Mouse (Mus musculus) erythroblast, embryonic 14.5 days (primary cell): ENCODE data around the gene Synpr. TPM values are rescaled to one million over a fixed set of nuclear protein-coding genes. Genes with fewer than 3 reads are reported as not detected.
"Not testable (repeated sequence)": the region's sequence is repeated elsewhere in the genome, so short reads cannot be mapped to it uniquely, and the experiment has no call there.

Experiments
- H3K27me3 ChIP-seq: 2 replicates; pipeline ENCODE4 v1.6.1; 2012; ENCODE audit warnings: inconsistent platforms; ENCODE audit not compliant: control insufficient read depth
- H3K36me3 ChIP-seq: 2 replicates; pipeline ENCODE4 v1.6.1; 2012; ENCODE audit warnings: mild to moderate bottlenecking, inconsistent platforms; ENCODE audit not compliant: control insufficient read depth
- H3K4me1 ChIP-seq: 2 replicates; pipeline ENCODE4 v1.6.1; 2012; ENCODE audit warnings: inconsistent platforms; ENCODE audit not compliant: control insufficient read depth
- H3K4me3 ChIP-seq: replicated peaks from 2 replicates; pipeline ENCODE3; 2012; ENCODE audit warnings: moderate library complexity, mild to moderate bottlenecking, inconsistent platforms
- H3K9me3 ChIP-seq: 2 replicates; pipeline ENCODE4 v1.6.1; 2012; ENCODE audit warnings: low read length, inconsistent platforms, mixed read lengths; ENCODE audit not compliant: control insufficient read depth
- GATA1 ChIP-seq: IDR thresholded peaks from 2 replicates; pipeline ENCODE4 v1.6.1; 2012; ENCODE audit warnings: low read length, inconsistent platforms, mixed read lengths
- TAL1 ChIP-seq: IDR thresholded peaks from 3 replicates; pipeline ENCODE4 v1.6.1; 2012; ENCODE audit warnings: low read length, inconsistent platforms, mixed read lengths
- polyA plus RNA-seq: library from polyadenylated mRNA; stranded (reverse); fragments of >175 nt; gene quantifications from 2 replicates; pipeline ENCODE4 v1.2.3, GENCODE M21; 2012

The Synpr gene
- polyA plus RNA-seq, result not detected in 2 replicates

DNA sequence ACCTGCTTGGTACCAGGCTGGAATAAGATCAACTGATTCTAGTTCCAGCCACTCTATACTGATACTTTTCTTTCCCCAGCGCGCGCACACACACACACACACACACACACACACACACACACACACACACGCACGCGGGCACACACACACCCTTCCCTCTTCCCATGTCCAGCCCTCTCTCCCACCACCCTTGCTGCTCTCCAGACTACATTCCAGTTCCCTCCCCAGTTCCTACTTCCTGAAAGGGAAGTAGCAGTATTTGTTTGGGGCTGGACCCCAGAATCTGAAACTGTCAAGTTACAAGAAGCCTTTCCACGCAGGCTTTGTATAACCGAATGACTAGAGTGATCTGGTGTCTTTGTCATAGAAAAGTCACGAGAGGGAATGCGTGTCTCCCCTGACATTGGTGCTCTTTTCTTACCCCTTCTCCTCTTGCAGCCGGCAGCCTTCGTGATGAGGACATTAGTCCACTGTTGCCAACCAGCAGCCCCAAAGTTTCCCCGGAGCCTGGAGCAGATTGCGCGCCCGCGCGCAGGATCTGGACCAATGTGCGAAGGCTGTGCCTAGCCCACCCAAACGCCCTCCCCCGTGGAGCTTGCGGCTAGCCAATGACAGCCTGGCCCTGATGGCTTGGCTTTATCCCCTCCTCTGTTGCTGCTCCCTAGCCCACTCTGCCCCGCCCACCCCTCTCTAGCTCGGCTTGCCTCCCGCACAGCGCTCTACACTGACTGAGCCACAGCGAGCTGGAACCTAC, at the start of gene Synpr:
TSS of gene Synpr (plus strand) at position 690 of the 754 bp plus-strand sequence.
- Histone ChIP-seq H3K4me3 (no peak within 1 kb of the TSS), H3K36me3 (no peaks in the 10 kb centered on the region), H3K9me3 (no peaks in the 10 kb centered on the region), H3K27me3 (no peaks in the 10 kb centered on the region), H3K4me1 (no peaks in the 10 kb centered on the region)
- TF ChIP-seq GATA1, result no peak
- no peak for TF ChIP-seq TAL1

- H3K27me3 ChIP-seq, result no peaks in the 10 kb centered on the region
- H3K4me3 ChIP-seq, result no peak overlapping the region
- TF ChIP-seq GATA1 (no peak), TAL1 (no peak)
- H3K9me3 ChIP-seq, result no peaks in the 10 kb centered on the region
- no peaks in the 10 kb centered on the region for H3K4me1 ChIP-seq
- H3K36me3 ChIP-seq, result no peaks in the 10 kb centered on the region
Measured at GRCm38 (mm10) chr14:13236929-13237328, 47.7 kb upstream of the Synpr start.

DNA sequence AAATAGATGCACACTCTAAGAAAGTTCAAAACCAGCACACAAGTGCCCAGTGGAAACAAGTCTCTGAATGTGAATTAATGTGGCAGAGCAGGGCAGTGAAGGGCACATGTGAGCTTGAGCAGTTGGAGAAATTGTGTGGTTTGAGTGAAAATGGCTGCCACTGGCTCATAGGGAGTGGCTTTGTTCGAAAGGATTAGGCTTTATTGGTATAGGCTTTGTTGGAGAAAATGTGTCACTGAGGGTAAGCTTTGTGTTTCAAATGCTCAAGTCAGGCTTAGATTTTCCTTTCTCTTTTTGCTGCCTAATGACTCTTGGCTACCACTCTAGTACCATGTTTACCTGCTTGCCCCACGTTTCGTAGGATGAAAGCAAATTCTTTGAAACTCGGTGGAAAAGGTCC, 37.1 kb upstream of the Synpr start:
- Histone ChIP-seq H3K4me3 (no peak overlapping the region), H3K27me3 (no peaks in the 10 kb centered on the region), H3K36me3 (no peaks in the 10 kb centered on the region), H3K4me1 (no peaks in the 10 kb centered on the region), H3K9me3 (no peaks in the 10 kb centered on the region)
- TF ChIP-seq TAL1 (no peak), GATA1 (no peak)

DNA sequence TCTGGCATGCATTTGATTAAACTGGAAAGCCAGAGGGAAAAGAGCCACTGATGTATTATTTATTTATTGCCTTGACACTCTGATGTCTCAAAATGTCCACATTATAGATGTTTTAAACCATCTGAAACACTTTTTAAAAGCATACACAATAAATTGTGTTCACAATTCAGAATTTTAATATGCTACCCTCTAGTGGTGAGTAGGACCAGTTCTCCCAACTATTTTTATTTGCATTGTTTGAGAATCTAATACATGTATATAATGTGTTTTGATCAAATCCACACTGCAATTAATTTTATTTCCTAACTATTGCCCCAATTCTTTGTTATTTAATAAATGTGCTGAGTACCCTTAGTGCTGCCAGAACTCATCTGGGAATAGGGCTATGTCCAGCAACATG, 35.2 kb upstream of the Synpr start:
- H3K36me3 ChIP-seq, result no peaks in the 10 kb centered on the region
- no peaks in the 10 kb centered on the region for H3K9me3 ChIP-seq
- no peak for TF ChIP-seq GATA1
- TF ChIP-seq TAL1, result no peak
- no peaks in the 10 kb centered on the region for H3K4me1 ChIP-seq
- no peak overlapping the region for H3K4me3 ChIP-seq
- H3K27me3 ChIP-seq, result no peaks in the 10 kb centered on the region

DNA sequence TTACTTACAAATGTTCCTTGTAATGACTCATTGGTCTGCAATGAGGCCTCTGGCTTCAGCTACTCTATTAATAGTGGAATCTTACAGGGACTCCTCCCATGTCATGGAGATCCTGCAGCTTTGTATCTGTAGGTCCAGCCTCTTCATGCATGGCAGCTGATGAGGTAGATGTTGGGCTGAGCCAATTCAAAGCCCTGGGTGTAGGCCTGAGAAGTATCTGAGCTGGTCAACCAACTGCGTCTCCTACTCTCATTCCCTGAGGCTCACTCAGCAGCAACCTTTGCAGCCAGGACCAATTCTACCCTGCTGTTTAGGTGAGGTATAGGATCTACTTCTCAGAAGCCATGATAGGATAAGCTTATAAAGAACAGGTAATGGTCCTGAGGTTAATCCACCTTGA, 32.0 kb upstream of the Synpr start:
- no peak for TF ChIP-seq GATA1
- no peak for TF ChIP-seq TAL1
- H3K4me3 ChIP-seq, result no peak overlapping the region

DNA sequence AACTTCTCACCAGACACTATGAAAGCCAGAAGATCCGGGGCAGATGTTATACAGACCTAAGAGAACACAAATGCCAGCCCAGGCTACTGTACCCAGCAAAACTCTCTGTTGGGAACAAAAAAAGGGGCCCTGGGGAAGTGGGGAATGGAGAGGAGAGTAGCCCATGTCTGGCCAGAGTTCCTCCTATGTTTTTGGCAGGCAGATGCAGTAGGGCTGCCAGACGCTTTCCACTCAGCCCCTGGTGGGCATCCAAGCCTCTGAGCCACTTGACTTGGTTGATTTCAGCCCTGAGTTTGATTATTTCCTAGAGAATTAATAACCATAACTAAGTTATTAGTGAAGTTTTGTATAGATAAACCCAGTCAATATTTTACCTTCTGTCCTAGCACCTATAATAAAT, 29.8 kb upstream of the Synpr start:
- H3K4me3 ChIP-seq, H3K4me1 ChIP-seq, H3K36me3 ChIP-seq, H3K9me3 ChIP-seq, H3K27me3 ChIP-seq: not testable (repeated sequence)

More for the DNA sequence above, 32.0 kb upstream of the Synpr start:
- Histone ChIP-seq H3K4me1 (no peaks in the 10 kb centered on the region), H3K36me3 (no peaks in the 10 kb centered on the region), H3K9me3 (no peaks in the 10 kb centered on the region), H3K27me3 (no peaks in the 10 kb centered on the region)

DNA sequence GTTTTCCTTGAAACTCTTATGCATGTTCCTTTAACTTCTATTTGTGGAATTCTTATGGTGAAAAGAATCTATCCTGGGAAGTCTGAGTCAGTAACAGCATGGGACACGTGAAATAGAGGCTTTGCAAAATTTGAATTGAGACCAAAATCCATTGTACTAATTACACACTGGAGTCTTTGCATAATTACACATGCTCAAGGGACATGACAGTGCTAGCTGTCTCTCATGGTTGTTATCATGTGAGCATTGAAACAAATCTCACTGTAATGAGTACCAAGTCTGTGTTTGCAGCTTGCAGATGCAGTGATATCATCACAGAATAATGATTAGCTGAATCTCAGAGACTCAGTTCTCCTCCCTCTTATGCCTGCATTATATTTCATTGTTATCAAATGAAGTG, 22.2 kb upstream of the Synpr start:
- no peaks in the 10 kb centered on the region for H3K4me1 ChIP-seq
- TF ChIP-seq TAL1 (no peak), GATA1 (no peak)
- no peaks in the 10 kb centered on the region for H3K9me3 ChIP-seq
- no peaks in the 10 kb centered on the region for H3K27me3 ChIP-seq
- no peaks in the 10 kb centered on the region for H3K36me3 ChIP-seq
- no peak overlapping the region for H3K4me3 ChIP-seq

GRCm38 (mm10) chr14:13266331-13266730, 18.2 kb upstream of the Synpr start:
- H3K4me1 ChIP-seq, result no peaks in the 10 kb centered on the region
- TF ChIP-seq GATA1 (no peak), TAL1 (no peak)
- H3K9me3 ChIP-seq, result no peaks in the 10 kb centered on the region
- H3K4me3 ChIP-seq, result no peak overlapping the region
- H3K36me3 ChIP-seq, result no peaks in the 10 kb centered on the region
- no peaks in the 10 kb centered on the region for H3K27me3 ChIP-seq

- TF ChIP-seq TAL1 (no peak), GATA1 (no peak)
Measured at GRCm38 (mm10) chr14:13267181-13267580, 17.4 kb upstream of the Synpr start.

DNA sequence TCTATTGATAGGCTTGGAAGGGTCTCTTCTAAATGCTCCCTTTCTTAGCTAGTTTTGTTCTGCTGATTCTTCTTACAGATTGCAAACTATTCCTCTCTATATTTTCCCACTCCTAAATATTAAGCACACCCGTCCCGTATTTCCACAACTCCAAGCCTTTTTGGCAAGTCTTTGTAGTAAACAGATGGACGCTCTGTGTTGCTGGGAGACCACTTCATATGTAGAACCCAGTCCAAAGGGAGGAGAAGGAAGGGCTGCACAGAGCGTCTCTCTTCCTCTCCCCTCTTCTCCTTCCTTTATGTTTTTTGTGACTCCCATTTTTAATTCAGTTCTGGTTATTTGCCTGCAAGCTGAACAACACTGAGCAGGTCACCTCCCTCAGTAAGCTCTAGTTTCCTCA, 1.4 kb upstream of the Synpr start:
- Histone ChIP-seq H3K4me3 (no peak overlapping the region), H3K9me3 (no peaks in the 10 kb centered on the region), H3K36me3 (no peaks in the 10 kb centered on the region), H3K27me3 (no peaks in the 10 kb centered on the region), H3K4me1 (no peaks in the 10 kb centered on the region)
- TF ChIP-seq GATA1 (no peak), TAL1 (no peak)

More at GRCm38 (mm10) chr14:13267181-13267580, 17.4 kb upstream of the Synpr start:
- no peaks in the 10 kb centered on the region for H3K4me1 ChIP-seq
- no peaks in the 10 kb centered on the region for H3K9me3 ChIP-seq
- no peaks in the 10 kb centered on the region for H3K27me3 ChIP-seq
- no peaks in the 10 kb centered on the region for H3K36me3 ChIP-seq
- H3K4me3 ChIP-seq, result no peak overlapping the region
